Mouse (Mus musculus) CH12.LX (cell line): Measurements from ENCODE around the gene Fli1. TPM values are rescaled to one million over a fixed set of nuclear protein-coding genes. Genes with fewer than 3 reads are reported as not detected.

Source experiments
- DNase-seq: peaks from one replicate; pipeline ENCODE4 v3.0.0-alpha.2; 2013; ENCODE audit errors: extremely low read depth
- H3K27ac ChIP-seq: 2 replicates; pipeline ENCODE4 v1.5.1; 2012; ENCODE audit warnings: low read depth, mild to moderate bottlenecking, control low read depth, moderate library complexity; ENCODE audit not compliant: insufficient read depth
- H3K27me3 ChIP-seq: replicated peaks from 2 replicates; pipeline ENCODE3; 2012; ENCODE audit warnings: inconsistent platforms
- H3K36me3 ChIP-seq, 2 experiments: replicated peaks in 1 of 2; 2 replicates each; pipeline versions ENCODE3 to v1.6.1; 2012; ENCODE audit warnings: inconsistent platforms in 1 of 2, low read length in 1 of 2, mild to moderate bottlenecking in 1 of 2, mixed read lengths in 1 of 2, moderate library complexity in 1 of 2; ENCODE audit not compliant: control insufficient read depth in 1 of 2, insufficient read depth in 1 of 2
- H3K4me1 ChIP-seq, 2 experiments: 2 replicates each; pipeline ENCODE4 v1.6.1; 2012; ENCODE audit warnings: inconsistent platforms in 1 of 2, moderate library complexity in 1 of 2; ENCODE audit not compliant: insufficient read depth in 2 of 2, control insufficient read depth in 1 of 2
- H3K4me2 ChIP-seq: 2 replicates; pipeline ENCODE4 v1.6.1; 2012; ENCODE audit warnings: low read depth, mild to moderate bottlenecking, control low read depth; ENCODE audit not compliant: poor library complexity, insufficient read depth, severe bottlenecking
- H3K4me3 ChIP-seq, 3 experiments: fragments of 150-350 bp in 1 of 3; sonication (generic) in 1 of 3; replicated peaks in 1 of 3; 2 replicates each; pipeline versions ENCODE3 to v1.5.1; 2011 to 2012; ENCODE audit warnings: low read depth in 2 of 3, low read length in 2 of 3, mild to moderate bottlenecking in 2 of 3, moderate library complexity in 2 of 3, control low read depth in 1 of 3, improper control_type of control experiment in 1 of 3, inconsistent platforms in 1 of 3, mixed read lengths in 1 of 3; ENCODE audit not compliant: poor library complexity in 1 of 3
- H3K79me2 ChIP-seq: replicated peaks from 2 replicates; pipeline ENCODE4 v1.6.1; 2012; ENCODE audit warnings: mild to moderate bottlenecking, moderate library complexity; ENCODE audit not compliant: control insufficient read depth, poor library complexity, insufficient read depth, severe bottlenecking; ENCODE audit errors: extremely low read depth
- H3K9ac ChIP-seq: 2 replicates; pipeline ENCODE4 v1.6.1; 2012; ENCODE audit warnings: low read depth, mild to moderate bottlenecking, control low read depth, moderate library complexity; ENCODE audit not compliant: insufficient read depth
- H3K9me3 ChIP-seq: replicated peaks from 2 replicates; pipeline ENCODE3; 2012; ENCODE audit warnings: low read length, inconsistent platforms, mixed read lengths
- CHD1 ChIP-seq: IDR thresholded peaks from 2 replicates; pipeline ENCODE4 v1.6.1; 2012; ENCODE audit warnings: low read depth, low read length, improper control_type of control experiment, inconsistent platforms
- CTCF ChIP-seq, 2 experiments: IDR thresholded peaks in 1 of 2; conservative IDR thresholded peaks in 1 of 2; 2 replicates each; pipeline ENCODE4 v1.5.1; 2011 to 2012; ENCODE audit warnings: low read depth in 2 of 2, low read length in 2 of 2, improper control_type of control experiment in 1 of 2, inconsistent platforms in 1 of 2, mild to moderate bottlenecking in 1 of 2, moderate library complexity in 1 of 2
- EP300 ChIP-seq: IDR thresholded peaks from 2 replicates; pipeline ENCODE4 v1.6.1; 2011; ENCODE audit warnings: low read length, improper control_type of control experiment
- ETS1 ChIP-seq: conservative IDR thresholded peaks from 2 replicates; pipeline ENCODE4 v1.6.1; 2012; ENCODE audit warnings: low read depth, mild to moderate bottlenecking, inconsistent platforms, low read length, improper control_type of control experiment, moderate library complexity
- GABPA ChIP-seq: IDR thresholded peaks from 2 replicates; pipeline ENCODE4 v1.6.1; 2012; ENCODE audit warnings: low read depth, low read length, improper control_type of control experiment, inconsistent platforms; ENCODE audit not compliant: insufficient replicate concordance
- KAT2A ChIP-seq: IDR thresholded peaks from 2 replicates; pipeline ENCODE4 v1.6.1; 2012; ENCODE audit warnings: low read length, improper control_type of control experiment, inconsistent platforms; ENCODE audit not compliant: insufficient replicate concordance
- MAX ChIP-seq: IDR thresholded peaks from 2 replicates; pipeline ENCODE4 v1.6.1; 2011; ENCODE audit warnings: low read length, improper control_type of control experiment
- MAZ ChIP-seq: IDR thresholded peaks from 2 replicates; pipeline ENCODE4 v1.6.1; 2012; ENCODE audit warnings: low read depth, mild to moderate bottlenecking, inconsistent platforms, low read length, improper control_type of control experiment, moderate library complexity
- MEF2A ChIP-seq: IDR thresholded peaks from 2 replicates; pipeline ENCODE4 v1.6.1; 2014; ENCODE audit warnings: low read depth, mild to moderate bottlenecking, inconsistent platforms, low read length, improper control_type of control experiment, borderline replicate concordance
- MXI1 ChIP-seq: IDR thresholded peaks from 2 replicates; pipeline ENCODE4 v1.6.1; 2011; ENCODE audit warnings: mild to moderate bottlenecking, low read depth, low read length, improper control_type of control experiment
- NRF1 ChIP-seq: IDR thresholded peaks from 2 replicates; pipeline ENCODE4 v1.6.1; 2014; ENCODE audit warnings: low read depth, mild to moderate bottlenecking, inconsistent platforms, low read length, improper control_type of control experiment, moderate library complexity
- POLR2AphosphoS2 ChIP-seq: IDR thresholded peaks from 2 replicates; pipeline ENCODE4 v1.6.1; 2011; ENCODE audit warnings: low read depth, low read length, improper control_type of control experiment
- RAD21 ChIP-seq: IDR thresholded peaks from 2 replicates; pipeline ENCODE4 v1.6.1; 2011; ENCODE audit warnings: low read depth, mild to moderate bottlenecking, low read length, improper control_type of control experiment, moderate library complexity
- RCOR1 ChIP-seq: conservative IDR thresholded peaks from 2 replicates; pipeline ENCODE4 v1.6.1; 2012; ENCODE audit warnings: low read depth, mild to moderate bottlenecking, inconsistent platforms, low read length, improper control_type of control experiment
- SMC3 ChIP-seq: IDR thresholded peaks from 2 replicates; pipeline ENCODE4 v1.6.1; 2011; ENCODE audit warnings: low read depth, low read length, improper control_type of control experiment
- TCF12 ChIP-seq: IDR thresholded peaks from 2 replicates; pipeline ENCODE4 v1.6.1; 2014; ENCODE audit warnings: low read depth, mild to moderate bottlenecking, inconsistent platforms, low read length, improper control_type of control experiment
- ZC3H11A ChIP-seq: IDR thresholded peaks from 2 replicates; pipeline ENCODE4 v1.6.1; 2012; ENCODE audit warnings: low read depth, mild to moderate bottlenecking, inconsistent platforms, low read length, improper control_type of control experiment
- dilution Hi-C: fragments of 300-500 bp; cut with MboI; formaldehyde crosslinking; loops from 2 replicates; pipeline ENCODE4 v1.14.3; 2020; ENCODE audit warnings: low sequenced_read_pairs; ENCODE audit not compliant: extremely low pct_unique_long_range_greater_than_20kb, extremely low pct_ligation_motif_present
- in situ Hi-C: fragments of 300-500 bp; cut with MboI; formaldehyde crosslinking; loops from 3 replicates; pipeline ENCODE4 v1.14.3; 2019; ENCODE audit warnings: low sequenced_read_pairs, low pct_ligation_motif_present, low pct_unique_long_range_greater_than_20kb, mixed read lengths
- polyA plus RNA-seq: library from polyadenylated mRNA; unstranded; fragments of >175 nt; gene quantifications from 2 replicates; pipeline ENCODE4 v1.2.1, GENCODE M21; 2012; ENCODE audit warnings: low read depth; ENCODE audit not compliant: insufficient read length
- total RNA-seq, 2 experiments: library from RNA; depleted of rRNA; stranded (reverse); fragments of 300-350 nt in 1 of 2; fragments of >200 nt in 1 of 2; gene quantifications; 2 replicates each; pipeline ENCODE4 v1.2.3; 2012 to 2014

Fli1 gene
- total and polyA plus RNA-seq, 3 experiments = 20.3 to 29.3 (median 20.8) TPM

GRCm38 (mm10) chr9:32431061-32431460, 111.6 kb downstream of the Fli1 start:
- Histone ChIP-seq H3K79me2 (no peaks in the 10 kb centered on the region), H3K27me3 (no peaks in the 10 kb centered on the region), H3K9me3 (no peaks in the 10 kb centered on the region), H3K9ac (no peak overlapping the region), H3K27ac (no peak overlapping the region), H3K4me3 (no peak overlapping the region), H3K4me1 (0 out of 4 replicates have a peak, but pooled peaks cover 0 to 2% of the 10 kb centered on the region in 2 experiments), H3K36me3 (peaks cover 54 to 96% of the 10 kb centered on the region in 2 experiments)
- no peak for DNase-seq
- dilution Hi-C loops = no loop called here
- in situ Hi-C loops = no loop called here
- no peak for TF ChIP-seq GABPA
- TF ChIP-seq EP300 = no peak
- no peak for TF ChIP-seq CHD1
- no peak for TF ChIP-seq CTCF (conservative IDR thresholded peaks at IDR 0.05 in 1 of 2, IDR thresholded peaks at IDR 0.05 in 1 of 2; ENCODE audit: low read depth in 2 of 2, low read length in 2 of 2)
- TF ChIP-seq, all 38 proteins: peak for 0
- H3K4me2 ChIP-seq = no peak overlapping the region

- in situ Hi-C loops = no loop called here
- Histone ChIP-seq H3K4me2 (no peak overlapping the region), H3K36me3 (peaks cover 57 to 87% of the 10 kb centered on the region in 2 experiments), H3K27me3 (no peaks in the 10 kb centered on the region), H3K79me2 (no peaks in the 10 kb centered on the region), H3K4me3 (no peak overlapping the region), H3K9ac (no peak overlapping the region), H3K27ac (no peak overlapping the region), H3K4me1 (no peaks in the 10 kb centered on the region), H3K9me3 (no peaks in the 10 kb centered on the region)
- no peak for DNase-seq
- dilution Hi-C loops = no loop called here
- TF ChIP-seq RAD21 = no peak
- no peak for TF ChIP-seq MEF2A
- no peak for TF ChIP-seq SMC3
- no peak for TF ChIP-seq MXI1
- TF ChIP-seq MAX = no peak
- TF ChIP-seq KAT2A = no peak
- no peak for TF ChIP-seq TCF12
- TF ChIP-seq NRF1 = no peak
- TF ChIP-seq CHD1 = no peak
- TF ChIP-seq RCOR1 = no peak
- no peak for TF ChIP-seq MAZ
- no peak for TF ChIP-seq GABPA
- no peak for TF ChIP-seq POLR2AphosphoS2
- no peak for TF ChIP-seq ETS1
- TF ChIP-seq ZC3H11A = no peak
These were observed 117.3 kb downstream of the Fli1 start for GRCm38 (mm10) chr9:32425321-32425720.
